In the genomic region with DNA sequence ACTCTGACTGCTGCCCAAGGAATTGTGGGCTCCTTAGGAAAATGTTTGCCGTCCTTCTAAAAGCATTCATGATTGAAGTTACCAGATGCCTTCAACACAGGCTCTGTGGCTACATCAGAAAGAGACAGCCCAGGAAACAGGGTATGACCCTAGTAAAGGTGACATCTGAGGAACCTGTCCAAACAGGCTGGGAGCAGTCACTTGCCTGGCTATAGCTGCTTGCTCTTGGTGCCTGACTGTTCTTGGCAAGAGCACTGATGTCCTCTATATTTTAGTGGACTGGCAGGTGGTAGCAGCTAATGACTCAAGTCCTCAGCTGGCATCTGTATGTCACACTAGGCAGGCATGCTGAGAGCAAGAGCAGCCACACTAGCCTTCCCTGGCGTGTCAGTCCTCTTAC, we compare ENCODE assay signal across 19 mouse cellular contexts.
DNase-seq lines count a peak whose midpoint lies in the region; ATAC-seq lines count a peak whose summit lies in the region.
"Had no signal": no experiment of that assay in that cellular context is flagged by ENCODE, and none has a peak within 500 bp of the region (broad histone marks: within the 10 kb centered on the region; RNA-seq: fewer than 3 reads in every experiment).

No protein-coding gene starts in this region.

- no peak for DNase-seq in cerebellum, postnatal 4 days (ENCODE audit: low spot score in 2 of 2)
- peak; percentile 6 for DNase-seq in left cerebral cortex, postnatal 4 days
- DNase-seq in left cerebral cortex, adult 18-20 months (ENCODE audit: low spot score in 2 of 2): no peak
- DNase-seq in cerebellum, postnatal 10 days: peak; percentile 31 to 40
- DNase-seq in urinary bladder, postnatal 36 days (ENCODE audit: low spot score in 2 of 2): no peak
- no peak for DNase-seq in testis, postnatal 10 days (ENCODE audit: low spot score)
- DNase-seq: adrenal gland, postnatal 25 days; forebrain, postnatal 0 days; gastrocnemius, postnatal 36 days; heart, postnatal 36 days; kidney, postnatal 36 days; lung, embryonic 14.5 days; lung, postnatal 36 days; right cerebral cortex, postnatal 14 days; spleen, adult 18-20 months; thymus, postnatal 14 days had no signal

- peak; percentile 90 for ATAC-seq in cerebellum, adult (ENCODE audit: insufficient number of reproducible peaks, low FRiP score, low TSS enrichment)
- ATAC-seq: forebrain, postnatal 0 days; intestine, embryonic 16.5 days; midbrain, embryonic 13.5 days had no signal

- intact Hi-C loops in left cerebral cortex, postnatal 4 days (cut with DNase I): no loop called here

Comparison
In these comparisons a context has a peak if more than half of its experiments do, and no peak if none do; other contexts are left out.
1. DNase-seq: peak in left cerebral cortex, postnatal 4 days (single experiment) and cerebellum, postnatal 10 days (2 of 2); none in cerebellum, postnatal 4 days (0 of 2), left cerebral cortex, adult 18-20 months (0 of 2), urinary bladder, postnatal 36 days (0 of 2) and testis, postnatal 10 days (single experiment).